Mouse (Mus musculus) layer of hippocampus, adult 8-10 months (tissue): ENCODE results near the gene Dusp13. TPM values are rescaled to one million over a fixed set of nuclear protein-coding genes. Genes with fewer than 3 reads are reported as not detected.

Experiments used
- DNase-seq, 2 experiments: peaks; one replicate each; pipeline ENCODE4 v3.0.0; 2022; ENCODE audit warnings: low spot score in 2 of 2
- total RNA-seq, 4 experiments: library from RNA; stranded (reverse); gene quantifications; 2 replicates each; pipeline ENCODE4 v1.2.4; 2022

Dusp13 gene
- total RNA-seq, 4 experiments from 2014 or later = 0.37 to 1.1 (median 0.67) TPM; not detected in 1

GRCm38 (mm10) chr14:21747436-21748141 lies 3.4 kb downstream of the Dusp13 start:
- no peak for DNase-seq

- DNase-seq = no peak
Observed at GRCm38 (mm10) chr14:21746846-21747245, 4.1 kb downstream of the Dusp13 start.

- DNase-seq = no peak
Observed at GRCm38 (mm10) chr14:21746251-21746650, 4.7 kb downstream of the Dusp13 start.

- DNase-seq = no peak
Observed at GRCm38 (mm10) chr14:21745149-21745548, 5.8 kb downstream of the Dusp13 start.

GRCm38 (mm10) chr14:21744169-21744568 lies 6.8 kb downstream of the Dusp13 start:
- no peak for DNase-seq

- no peak for DNase-seq
Observed at GRCm38 (mm10) chr14:21742441-21742840, 8.5 kb downstream of the Dusp13 start.

GRCm38 (mm10) chr14:21741786-21742185 lies 9.2 kb downstream of the Dusp13 start:
- DNase-seq = peak; percentile 58 to 83

GRCm38 (mm10) chr14:21741314-21741713 lies 9.7 kb downstream of the Dusp13 start:
- DNase-seq = no peak

- DNase-seq = no peak
Observed at GRCm38 (mm10) chr14:21740345-21740744, 10.6 kb downstream of the Dusp13 start.

GRCm38 (mm10) chr14:21733131-21733905 lies 17.7 kb downstream of the Dusp13 start:
- no peak for DNase-seq

GRCm38 (mm10) chr14:21729936-21730335 lies 21.0 kb downstream of the Dusp13 start:
- no peak for DNase-seq

GRCm38 (mm10) chr14:21729031-21729732 lies 21.8 kb downstream of the Dusp13 start:
- DNase-seq = peak in 1 of 2 experiments; percentile 50

- no peak for DNase-seq
Observed at GRCm38 (mm10) chr14:21722021-21722698, 28.8 kb downstream of the Dusp13 start.

- no peak for DNase-seq
Observed at GRCm38 (mm10) chr14:21720430-21721205, 30.4 kb downstream of the Dusp13 start.

- DNase-seq = no peak
Observed at GRCm38 (mm10) chr14:21719646-21720383, 31.2 kb downstream of the Dusp13 start.

GRCm38 (mm10) chr14:21714486-21714885 lies 36.5 kb downstream of the Dusp13 start, which contains the start of gene Dupd1:
Gene Dupd1 (minus strand): TSS chr14:21714576.
- DNase-seq = no peak

- no peak for DNase-seq
Observed at GRCm38 (mm10) chr14:21711231-21711630, 39.8 kb downstream of the Dusp13 start.

GRCm38 (mm10) chr14:21709545-21709944 lies 41.4 kb downstream of the Dusp13 start:
- DNase-seq = no peak

- DNase-seq = peak; percentile 44 to 51
Observed at GRCm38 (mm10) chr14:21706759-21707571, 44.0 kb downstream of the Dusp13 start.
